ENCODE assay signal across 15 mouse cellular contexts in the genomic region with DNA sequence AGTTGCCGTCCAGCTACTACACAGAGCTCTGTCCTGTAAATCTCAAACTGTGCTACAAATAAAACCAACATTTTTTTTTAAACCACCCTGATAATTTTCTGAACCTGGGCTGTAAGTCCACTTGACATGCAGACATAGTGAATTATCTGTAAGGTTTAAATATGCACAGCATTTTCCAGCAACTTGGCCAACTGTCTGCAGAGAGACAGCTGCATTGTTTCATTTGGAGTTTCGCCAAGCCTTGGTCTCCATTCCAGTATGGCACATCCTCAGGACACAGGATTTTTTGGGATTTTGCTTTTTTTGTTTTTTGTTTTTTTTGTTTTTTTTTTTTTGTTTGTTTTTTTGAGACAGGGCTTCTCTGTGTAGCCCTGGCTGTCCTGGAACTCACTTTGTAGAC.
"Had no signal": no experiment of that assay in that cellular context is flagged by ENCODE, and none has a peak within 500 bp of the region (broad histone marks: within the 10 kb centered on the region; RNA-seq: fewer than 3 reads in every experiment).

No protein-coding gene starts in this region.

- H3K4me2 ChIP-seq: kidney, embryonic 15.5 days; limb, embryonic 12.5 days; midbrain, embryonic 11.5 days; neural tube, embryonic 15.5 days had no signal

- ATAC-seq: lung, postnatal 0 days; midbrain, embryonic 16.5 days had no signal

- H3K27ac ChIP-seq: kidney, embryonic 15.5 days; limb, embryonic 12.5 days; liver, embryonic 14.5 days; neural tube, embryonic 15.5 days had no signal

- H3K4me3 ChIP-seq: kidney, embryonic 15.5 days; limb, embryonic 12.5 days; megakaryocyte, embryonic 14.5 days; neural tube, embryonic 15.5 days had no signal

- H3K9ac ChIP-seq: kidney, embryonic 15.5 days; limb, embryonic 12.5 days; liver, embryonic 14.5 days; neural tube, embryonic 15.5 days had no signal

- H3K36me3 ChIP-seq: kidney, embryonic 15.5 days had no signal

- H3K27me3 ChIP-seq: kidney, embryonic 15.5 days; limb, embryonic 12.5 days; neural tube, embryonic 15.5 days had no signal

- DNase-seq: kidney, adult 2 months; kidney, postnatal 14 days; lung, adult 18-20 months; lung, postnatal 4 days; right cerebral cortex, adult 18-20 months; right cerebral cortex, postnatal 25 days; thymus, postnatal 36 days had no signal

- H3K9me3 ChIP-seq: kidney, embryonic 15.5 days; limb, embryonic 12.5 days; megakaryocyte, embryonic 14.5 days; neural tube, embryonic 15.5 days had no signal
